12 mouse cellular contexts compared by ENCODE assay signal in the genomic region with DNA sequence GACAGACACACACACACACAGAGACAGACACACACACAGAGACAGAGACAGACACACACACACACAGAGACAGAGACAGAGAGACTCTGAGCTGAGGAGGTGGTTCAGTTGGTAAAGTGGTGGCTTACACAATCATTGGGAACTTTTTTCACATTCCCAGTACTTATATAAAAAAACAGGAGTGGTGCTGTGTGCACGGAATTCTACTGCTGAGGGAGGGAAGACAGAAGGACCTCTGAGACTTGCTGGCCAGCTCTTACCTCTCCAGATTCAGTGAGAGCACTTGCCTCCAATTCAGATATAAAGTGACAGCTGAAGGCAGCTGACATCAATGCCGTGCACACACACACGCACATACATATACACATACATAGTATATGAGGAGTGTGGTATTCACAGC.
"Had no signal": no experiment of that assay in that cellular context is flagged by ENCODE, and none has a peak within 500 bp of the region (broad histone marks: within the 10 kb centered on the region; RNA-seq: fewer than 3 reads in every experiment).

No protein-coding gene starts in this region.

- H3K4me2 ChIP-seq: liver, embryonic 13.5 days; midbrain, embryonic 12.5 days; neural tube, embryonic 13.5 days had no signal

- H3K4me1 ChIP-seq: liver, embryonic 13.5 days; midbrain, embryonic 12.5 days had no signal

- H3K4me3 ChIP-seq: liver, embryonic 13.5 days; midbrain, embryonic 12.5 days; myocyte; neural tube, embryonic 13.5 days had no signal

- DNase-seq: kidney, adult 2 months; kidney, postnatal 25 days; liver, embryonic 13.5 days; retina, postnatal 1 day; thymus, adult 18-20 months; thymus, postnatal 36 days had no signal

- H3K9me3 ChIP-seq: liver, embryonic 13.5 days; midbrain, embryonic 12.5 days; neural tube, embryonic 13.5 days had no signal

- H3K9ac ChIP-seq: liver, embryonic 13.5 days; midbrain, embryonic 12.5 days; neural tube, embryonic 13.5 days had no signal

- H3K27ac ChIP-seq: kidney, postnatal 0 days; liver, embryonic 13.5 days; midbrain, embryonic 12.5 days; neural tube, embryonic 13.5 days had no signal

- ATAC-seq: intestine, postnatal 0 days; midbrain, embryonic 16.5 days had no signal

- H3K27me3 ChIP-seq: liver, embryonic 13.5 days; neural tube, embryonic 13.5 days had no signal

- H3K36me3 ChIP-seq: liver, embryonic 13.5 days; midbrain, embryonic 12.5 days; neural tube, embryonic 13.5 days had no signal
